Mouse (Mus musculus) intestine, postnatal 0 days (tissue): ENCODE results near the gene Pde4d. TPM values are rescaled to one million over a fixed set of nuclear protein-coding genes. Genes with fewer than 3 reads are reported as not detected.

ENCODE experiments used
- ATAC-seq: fragments of 200-750 bp; cut with Nextera tagmentation; 2 replicates; pipeline ENCODE4 v1.8.0; 2017; ENCODE audit warnings: mild to moderate bottlenecking, moderate TSS enrichment, moderate library complexity
- H3K27ac ChIP-seq: fragments of 300-500 bp; sonication (generic); 2 replicates; pipeline ENCODE4 v1.5.1; 2014; ENCODE audit warnings: mild to moderate bottlenecking, low read depth, low read length, moderate library complexity
- H3K27me3 ChIP-seq: fragments of 300-500 bp; sonication (generic); replicated peaks from 2 replicates; pipeline ENCODE4 v1.6.1; 2014; ENCODE audit warnings: low read length, mixed read lengths; ENCODE audit not compliant: control insufficient read depth, insufficient read depth
- H3K36me3 ChIP-seq: fragments of 300-500 bp; sonication (generic); 2 replicates; pipeline ENCODE4 v1.6.1; 2014; ENCODE audit warnings: mild to moderate bottlenecking, moderate library complexity; ENCODE audit not compliant: control insufficient read depth, insufficient read depth
- H3K4me1 ChIP-seq: fragments of 300-500 bp; sonication (generic); replicated peaks from 2 replicates; pipeline ENCODE4 v1.6.1; 2014; ENCODE audit warnings: antibody characterized with exemption, low read length, mixed read lengths; ENCODE audit not compliant: control insufficient read depth, insufficient read depth
- H3K4me2 ChIP-seq: fragments of 300-500 bp; sonication (generic); replicated peaks from 2 replicates; pipeline ENCODE4 v1.6.1; 2014; ENCODE audit warnings: low read depth, mild to moderate bottlenecking, moderate library complexity
- H3K4me3 ChIP-seq: fragments of 300-500 bp; sonication (generic); 2 replicates; pipeline ENCODE4 v1.5.1; 2014; ENCODE audit warnings: low read depth, low read length
- H3K9ac ChIP-seq: fragments of 300-500 bp; sonication (generic); 2 replicates; pipeline ENCODE4 v1.6.1; 2014; ENCODE audit warnings: mild to moderate bottlenecking, low read depth, low read length
- H3K9me3 ChIP-seq: fragments of 300-500 bp; sonication (generic); 2 replicates; pipeline ENCODE4 v1.6.1; 2016; ENCODE audit warnings: mixed run types; ENCODE audit not compliant: control insufficient read depth
- CTCF ChIP-seq: sonication (generic); IDR thresholded peaks from 2 replicates; pipeline ENCODE4 v1.5.1; 2016; ENCODE audit warnings: low read depth, mild to moderate bottlenecking, control low read depth, antibody characterized with exemption, moderate library complexity
- WGBS: fragments of 180-500 bp; shearing (Covaris S2); extraction: QIAGEN DNeasy Blood & Tissue Kit; methylation state at CpG from one replicate; pipeline ENCODE4 v1.1.7; 2014; 5-methylcytosine and 5-hydroxymethylcytosine counted together
- polyA plus RNA-seq: library from polyadenylated mRNA; unstranded; fragments of >200 nt; fragmentation: Nextera tagmentation; extraction: Ambion mirVana; gene quantifications from 2 replicates; pipeline ENCODE4 v1.2.1, GENCODE M21; 2015

Gene Pde4d
- polyA plus RNA-seq, 1 experiment from 2014 or later = 17.8 TPM

GRCm38 (mm10) chr13:109681699-109682293 is 1232.0 kb downstream of the Pde4d start:
- Histone ChIP-seq H3K27me3 (no peaks in the 10 kb centered on the region), H3K9ac (no peak overlapping the region), H3K27ac (no peak overlapping the region), H3K36me3 (no peaks in the 10 kb centered on the region), H3K4me3 (no peak overlapping the region), H3K4me1 (no peaks in the 10 kb centered on the region), H3K4me2 (no peak overlapping the region), H3K9me3 (no peaks in the 10 kb centered on the region)
- 36% methylated on average over 4 of the region's 4 CpGs for WGBS
- no peak for ATAC-seq
- TF ChIP-seq CTCF = no peak

GRCm38 (mm10) chr13:109683001-109683400 is 1233.3 kb downstream of the Pde4d start:
- Histone ChIP-seq H3K9ac (no peak overlapping the region), H3K4me3 (no peak overlapping the region), H3K27ac (no peak overlapping the region), H3K4me1 (0 out of 2 replicates have a peak, but pooled peaks cover 3% of the 10 kb centered on the region), H3K27me3 (no peaks in the 10 kb centered on the region), H3K4me2 (no peak overlapping the region), H3K36me3 (no peaks in the 10 kb centered on the region), H3K9me3 (no peaks in the 10 kb centered on the region)
- 54% methylated on average over 10 of the region's 10 CpGs for WGBS
- no peak for ATAC-seq
- TF ChIP-seq CTCF = no peak

DNA sequence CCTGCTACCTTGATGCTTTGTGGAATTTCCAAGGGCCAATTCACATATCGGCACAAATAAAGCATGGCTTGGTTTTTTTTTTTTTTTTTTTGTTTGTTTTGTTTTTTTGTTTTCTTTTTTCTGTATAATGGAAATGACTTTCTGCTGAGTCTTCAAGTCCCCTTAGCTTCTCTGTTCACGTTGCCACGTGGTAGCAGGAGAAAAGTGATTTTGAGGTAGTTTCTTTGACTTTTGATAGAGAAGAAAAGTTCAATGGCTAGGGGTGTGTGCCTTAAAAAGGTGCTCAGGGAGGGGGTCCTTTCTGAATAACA is 1235.2 kb downstream of the Pde4d start:
- H3K36me3 ChIP-seq = no peaks in the 10 kb centered on the region
- TF ChIP-seq CTCF = no peak
- no peaks in the 10 kb centered on the region for H3K9me3 ChIP-seq
- no peaks in the 10 kb centered on the region for H3K27me3 ChIP-seq
- 0 out of 2 replicates have a peak, but pooled peaks cover 3% of the 10 kb centered on the region for H3K4me1 ChIP-seq
- H3K4me2 ChIP-seq = peak overlapping the region; percentile 74
- 37% methylated on average over 3 of the region's 3 CpGs for whole genome bisulfite sequencing
- no peak overlapping the region for H3K9ac ChIP-seq
- H3K4me3 ChIP-seq = no peak overlapping the region; the same call in 1 of the 2 replicates
- H3K27ac ChIP-seq = peak overlapping the region; percentile 84; the same call in 1 of the 2 replicates
- no peak for ATAC-seq

GRCm38 (mm10) chr13:109685296-109686115 is 1235.8 kb downstream of the Pde4d start:
- peak; percentile 73 for ATAC-seq
- Histone ChIP-seq H3K36me3 (no peaks in the 10 kb centered on the region), H3K4me2 (peak overlapping the region; percentile 74), H3K4me1 (0 out of 2 replicates have a peak, but pooled peaks cover 3% of the 10 kb centered on the region), H3K27me3 (no peaks in the 10 kb centered on the region), H3K4me3 (peak overlapping the region; percentile 63), H3K9me3 (no peaks in the 10 kb centered on the region), H3K27ac (peak overlapping the region; percentile 84), H3K9ac (peak overlapping the region; percentile 62)
- TF ChIP-seq CTCF = peak; percentile 32
- WGBS = 2% methylated on average over 29 of the region's 29 CpGs

DNA sequence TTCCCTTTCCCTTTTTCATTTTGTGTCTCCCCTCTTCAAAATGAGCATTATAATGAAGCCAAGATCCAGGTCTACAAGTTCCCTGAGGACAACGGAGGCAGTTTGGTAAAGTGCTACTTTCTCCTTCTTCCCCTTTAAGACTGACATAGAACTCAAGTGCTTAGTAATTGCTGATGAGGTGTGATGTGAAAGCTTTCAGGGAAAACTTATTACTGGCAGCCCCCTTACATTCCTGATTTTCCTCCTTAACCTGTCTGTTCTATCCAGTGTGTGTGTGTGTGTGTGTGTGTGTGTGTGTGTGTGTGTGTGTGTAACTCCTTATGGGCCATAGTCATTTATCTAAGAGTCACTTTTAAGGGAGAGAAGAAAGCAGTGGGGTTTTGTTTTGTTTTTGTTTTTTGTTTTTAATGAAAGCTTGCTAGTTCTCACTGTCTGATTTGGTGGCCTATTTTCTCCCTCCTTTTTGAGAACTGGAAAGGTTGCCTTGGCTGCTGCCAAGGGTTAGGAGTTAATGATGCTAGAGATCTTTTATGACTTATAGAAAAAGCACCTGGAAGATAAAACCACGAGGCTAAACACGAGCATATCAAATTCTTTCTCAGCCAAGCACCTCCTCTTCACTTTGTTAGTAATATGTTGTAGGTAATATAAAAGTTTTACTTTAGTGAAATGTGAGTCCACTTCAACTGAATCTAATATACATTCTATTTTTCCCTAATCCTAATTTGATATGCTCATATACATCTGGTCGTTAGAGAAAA is 1236.5 kb downstream of the Pde4d start:
- TF ChIP-seq CTCF = no peak
- WGBS = 9% methylated on average over 4 of the region's 4 CpGs
- ATAC-seq = no peak

GRCm38 (mm10) chr13:109686906-109687305 is 1237.2 kb downstream of the Pde4d start:
- Histone ChIP-seq H3K4me1 (0 out of 2 replicates have a peak, but pooled peaks cover 3% of the 10 kb centered on the region), H3K4me2 (peak overlapping the region; percentile 74), H3K9me3 (no peaks in the 10 kb centered on the region), H3K4me3 (peak overlapping the region; percentile 63), H3K27ac (no peak overlapping the region), H3K27me3 (no peaks in the 10 kb centered on the region), H3K9ac (no peak overlapping the region), H3K36me3 (no peaks in the 10 kb centered on the region)
- ATAC-seq = no peak
- TF ChIP-seq CTCF = no peak
- WGBS = 22% methylated on average over 3 of the region's 3 CpGs

More for the DNA sequence above, 1236.5 kb downstream of the Pde4d start:
- Histone ChIP-seq H3K36me3 (no peaks in the 10 kb centered on the region), H3K4me2 (peak overlapping the region; percentile 74), H3K4me1 (0 out of 2 replicates have a peak, but pooled peaks cover 3% of the 10 kb centered on the region), H3K9ac (peak overlapping the region; percentile 62), H3K9me3 (no peaks in the 10 kb centered on the region), H3K4me3 (peak overlapping the region; percentile 63), H3K27ac (peak overlapping the region; percentile 84), H3K27me3 (no peaks in the 10 kb centered on the region)
